Mouse (Mus musculus) testis, adult 2 months (tissue): ENCODE measurements at regions not wholly inside any gene's neighbourhood (a gene's known extent, or its start where the extent isn't known, plus 50 kb on each side); places are given as distances from the start of the nearest gene placed in this dataset.

Experiments used
- CTCF ChIP-seq: fragments of 200-500 bp; IDR thresholded peaks from 2 replicates; pipeline ENCODE4 v1.5.1; 2012; ENCODE audit warnings: low read depth, mild to moderate bottlenecking, inconsistent platforms, low read length, moderate library complexity; ENCODE audit not compliant: control insufficient read depth, insufficient read depth, insufficient replicate concordance
- POLR2A ChIP-seq: fragments of 200-500 bp; IDR thresholded peaks from 2 replicates; pipeline ENCODE4 v1.6.1; 2012; ENCODE audit warnings: low read depth, mild to moderate bottlenecking, inconsistent platforms, low read length, moderate library complexity; ENCODE audit not compliant: control insufficient read depth

GRCm38 (mm10) chr9:47387716-47388300, 142.2 kb upstream of the Cadm1 start:
- TF ChIP-seq CTCF, result no peak
- TF ChIP-seq POLR2A, result no peak
